Mouse (Mus musculus) cerebellum, adult 9-10 months (tissue): ENCODE measurements at regions not wholly inside any gene's neighbourhood (a gene's known extent, or its start where the extent isn't known, plus 50 kb on each side); places are given as distances from the start of the nearest gene placed in this dataset.

ENCODE experiments used
- DNase-seq: peaks from one replicate; pipeline ENCODE4 v3.0.0; 2022

DNA sequence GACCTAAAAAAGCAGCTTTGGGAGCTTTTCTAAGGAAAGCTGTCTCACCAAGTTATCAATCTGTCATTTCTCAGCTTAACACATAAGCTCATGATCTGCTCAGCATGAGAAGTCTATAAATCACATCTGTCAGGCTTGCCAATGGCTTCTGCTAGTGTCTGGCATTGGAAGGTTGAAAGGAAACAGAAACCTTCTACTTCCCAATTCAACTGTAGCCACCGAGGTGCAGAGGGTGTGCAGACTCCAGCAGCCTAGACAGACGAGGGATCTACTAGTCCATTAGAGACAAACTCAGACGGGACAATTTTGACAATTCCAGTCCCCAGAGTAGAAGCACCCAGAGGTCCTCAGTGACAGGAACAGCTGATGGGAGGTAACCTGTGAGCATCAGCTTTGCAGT is 103.0 kb downstream of the Nab1 start:
- no peak for DNase-seq

DNA sequence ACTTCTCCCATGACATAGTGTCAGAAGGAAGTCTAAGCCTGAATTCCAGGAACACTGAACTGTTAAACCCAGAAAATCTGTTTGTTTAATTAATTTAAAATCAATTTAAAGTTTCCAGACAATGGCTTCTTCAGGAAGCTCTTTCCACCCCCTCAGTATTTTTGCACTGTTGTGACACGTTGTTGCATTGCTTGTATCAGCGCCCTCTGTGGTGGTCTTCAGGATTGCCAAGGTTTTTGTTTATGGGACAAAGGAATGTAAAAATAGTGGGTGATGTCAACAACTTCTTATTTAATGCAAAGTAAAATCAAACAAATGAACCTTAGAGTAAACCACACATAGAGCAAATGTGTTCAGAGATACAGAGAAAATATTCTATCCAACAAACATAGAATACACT is 107.5 kb downstream of the Nab1 start:
- no peak for DNase-seq

DNA sequence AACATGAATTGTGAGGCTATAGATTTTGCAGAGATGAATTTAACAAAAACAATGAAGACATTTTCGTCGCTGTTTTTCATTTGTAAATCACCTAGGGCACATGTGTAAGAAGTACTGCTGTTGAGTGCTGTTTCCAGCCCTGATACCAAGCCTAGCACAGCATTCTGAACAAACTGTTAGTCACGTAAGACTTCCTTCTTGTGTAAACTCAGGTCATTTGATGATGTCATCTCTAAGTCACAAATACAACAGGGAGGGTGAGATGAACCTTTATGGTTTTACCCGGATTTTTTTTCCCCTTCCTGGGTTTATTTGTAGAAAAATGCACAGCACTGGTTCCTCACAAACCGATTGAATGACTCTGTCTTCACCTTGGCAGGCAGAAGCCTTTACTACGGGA is 111.6 kb downstream of the Nab1 start:
- no peak for DNase-seq

DNA sequence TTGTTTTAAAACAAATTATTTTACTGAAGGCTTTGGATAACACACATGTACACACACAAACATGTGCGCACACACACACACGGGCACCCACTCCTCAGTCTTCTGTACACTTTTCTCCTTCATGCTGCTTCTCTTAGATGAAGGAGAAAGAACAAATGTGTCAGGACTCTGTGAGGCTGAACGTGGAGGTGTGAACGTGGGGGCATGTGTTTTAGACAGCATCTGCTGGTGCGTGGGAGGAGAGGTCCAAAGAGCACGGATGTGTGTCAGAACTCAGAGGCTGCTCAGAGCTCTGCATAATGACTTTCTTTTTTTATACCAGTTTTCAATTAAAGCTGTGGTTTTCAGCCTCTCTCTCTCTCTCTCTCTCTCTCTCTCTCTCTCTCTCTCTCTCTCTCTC is 112.4 kb downstream of the Nab1 start:
- no peak for DNase-seq

GRCm38 (mm10) chr1:52387062-52387461 is 113.4 kb downstream of the Nab1 start:
- DNase-seq: no peak

- no peak for DNase-seq
Observed at GRCm38 (mm10) chr1:52375320-52375719, 125.2 kb downstream of the Nab1 start.

DNA sequence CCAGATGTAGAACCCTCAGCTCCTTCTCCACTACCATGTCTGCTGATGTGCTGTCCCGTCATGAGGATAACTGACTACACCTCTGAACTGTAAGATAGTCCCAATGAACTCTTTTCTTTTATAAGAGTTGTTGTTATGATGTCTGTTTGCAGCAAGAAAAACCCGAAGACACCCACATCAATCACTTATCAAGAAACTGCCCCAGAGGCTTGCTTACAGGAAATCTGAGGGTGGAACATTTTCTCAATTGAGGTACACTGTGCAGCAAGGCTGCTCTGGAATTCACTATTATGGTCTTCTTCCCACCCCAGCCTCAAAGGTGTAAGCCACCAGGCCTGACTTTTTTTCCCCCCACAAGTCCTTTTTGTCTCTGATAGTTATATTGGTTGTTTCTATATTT is 125.8 kb downstream of the Nab1 start:
- DNase-seq: no peak

DNA sequence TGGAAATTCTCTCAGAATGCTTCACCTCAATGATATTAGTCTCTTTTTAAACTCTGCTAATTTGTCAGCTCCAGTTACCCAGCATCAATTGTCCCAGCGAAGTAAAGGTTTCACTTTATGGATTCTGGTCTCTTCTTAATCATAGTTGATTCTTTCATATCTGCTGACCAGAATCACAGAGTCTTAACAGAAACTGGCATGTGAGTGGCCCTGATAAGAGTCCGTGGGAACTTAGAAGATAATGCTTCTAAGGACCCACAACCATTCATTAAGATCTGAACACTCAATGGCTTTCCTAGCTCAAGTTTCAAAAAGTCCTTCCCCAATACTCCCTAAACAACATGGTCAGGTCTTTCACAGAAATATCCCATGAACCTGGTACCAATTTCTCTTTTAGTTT is 126.7 kb downstream of the Nab1 start:
- DNase-seq: no peak

DNA sequence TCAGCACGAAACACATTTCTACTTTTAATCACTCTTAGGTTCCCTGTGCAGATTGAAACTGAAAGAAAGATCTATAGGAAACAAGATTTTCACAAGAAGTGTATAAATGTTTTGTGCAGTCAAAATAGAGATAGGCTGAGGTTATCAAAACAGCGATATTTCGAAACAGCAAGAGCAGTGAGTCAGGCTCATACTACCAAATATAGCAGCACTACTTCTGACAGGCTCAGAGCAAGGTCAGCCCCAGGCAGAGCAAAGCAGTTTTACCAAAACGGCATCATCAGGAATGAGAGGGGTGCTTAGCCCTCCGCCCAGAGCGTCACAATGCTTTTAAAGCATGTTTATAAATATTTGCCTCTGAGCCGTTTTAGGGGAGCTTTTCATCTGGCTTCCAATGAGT is 133.4 kb upstream of the Gls start:
- DNase-seq: no peak

DNA sequence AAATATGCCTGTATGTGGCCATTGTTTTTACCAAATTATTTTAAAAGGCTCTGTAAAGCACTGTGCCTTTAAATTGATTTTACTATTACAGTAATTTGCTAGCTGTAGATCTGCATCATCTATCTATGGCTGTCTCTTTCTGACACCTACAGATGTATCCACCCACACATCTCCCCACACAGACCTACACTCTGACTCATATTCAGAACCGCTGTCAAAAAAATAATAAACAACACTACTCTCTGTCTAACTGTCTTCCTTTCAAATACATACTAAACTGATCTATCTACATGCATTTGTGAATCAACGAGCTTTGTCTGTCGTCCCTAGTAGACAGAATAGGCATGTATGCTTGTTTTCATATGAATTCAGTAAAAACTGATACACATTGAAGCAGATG is 130.6 kb upstream of the Gls start:
- no peak for DNase-seq

- DNase-seq: no peak
Observed at GRCm38 (mm10) chr1:52362976-52363375, 129.9 kb upstream of the Gls start.

GRCm38 (mm10) chr1:52354041-52354582 is 121.1 kb upstream of the Gls start:
- peak; percentile 22 for DNase-seq

- no peak for DNase-seq
Observed at GRCm38 (mm10) chr1:52342127-52342526, 109.1 kb upstream of the Gls start.

GRCm38 (mm10) chr1:52338704-52339103 is 105.7 kb upstream of the Gls start:
- no peak for DNase-seq

GRCm38 (mm10) chr1:52338243-52338642 is 105.2 kb upstream of the Gls start:
- DNase-seq: no peak

DNA sequence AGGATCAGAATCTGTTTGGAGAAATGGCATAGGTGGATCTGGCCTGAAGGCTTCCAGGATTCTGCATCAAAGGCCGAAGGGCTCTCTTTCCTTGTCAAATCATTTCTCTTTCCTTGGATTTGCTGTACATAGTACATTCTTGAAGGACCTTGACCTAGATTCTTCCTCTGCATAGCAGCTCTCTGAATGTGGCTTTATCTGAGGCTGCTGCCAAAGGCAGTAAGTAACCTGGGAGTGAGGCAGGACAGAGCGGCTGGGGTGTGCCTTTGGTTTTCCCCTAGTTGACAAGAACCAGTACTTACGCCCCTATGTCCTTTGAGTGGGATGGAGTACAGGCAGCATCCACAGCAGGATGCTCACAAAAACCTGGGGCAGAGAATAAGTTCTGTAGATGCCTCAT is 103.7 kb upstream of the Gls start:
- peak; percentile 5 for DNase-seq

DNA sequence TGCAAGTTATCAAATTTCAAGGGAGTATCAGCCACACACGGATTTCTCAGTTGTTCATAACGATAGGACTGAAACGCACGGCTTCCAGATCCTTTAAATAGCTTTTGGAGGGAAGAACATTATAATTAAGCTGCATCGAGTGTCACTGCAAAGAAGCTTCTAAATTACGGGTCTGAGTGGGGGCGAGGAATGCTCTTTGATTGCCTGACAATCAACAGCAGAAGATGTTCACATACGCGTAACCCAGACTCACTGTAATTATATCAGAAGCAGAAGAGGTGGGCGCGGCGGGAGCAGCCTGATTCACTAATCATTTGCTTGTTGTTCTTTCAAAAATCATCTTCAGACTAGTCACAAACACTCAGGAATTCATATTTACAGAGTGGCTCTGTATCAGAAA is 99.0 kb upstream of the Gls start:
- no peak for DNase-seq

GRCm38 (mm10) chr1:52331442-52331841 is 98.4 kb upstream of the Gls start:
- DNase-seq: no peak

DNA sequence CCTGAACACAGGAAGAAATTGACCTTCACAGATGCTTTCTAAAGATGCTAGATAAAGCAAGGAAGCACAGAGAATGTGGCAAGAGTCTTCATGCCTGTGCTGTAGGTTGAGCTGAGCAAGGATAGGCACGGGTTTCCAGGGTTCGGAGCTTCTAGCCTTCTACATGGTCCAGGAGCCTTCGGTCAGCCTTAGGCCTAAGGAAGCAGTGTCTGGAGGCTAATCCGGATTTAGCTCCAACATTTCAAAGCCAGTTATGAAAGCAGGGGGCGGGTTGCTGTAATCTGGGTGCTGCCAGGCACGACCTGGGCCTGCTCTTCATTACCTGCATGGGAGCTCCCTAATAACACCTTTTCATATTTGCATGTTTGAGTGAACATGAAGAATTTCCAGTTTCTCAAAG is 97.5 kb upstream of the Gls start:
- DNase-seq: no peak

DNA sequence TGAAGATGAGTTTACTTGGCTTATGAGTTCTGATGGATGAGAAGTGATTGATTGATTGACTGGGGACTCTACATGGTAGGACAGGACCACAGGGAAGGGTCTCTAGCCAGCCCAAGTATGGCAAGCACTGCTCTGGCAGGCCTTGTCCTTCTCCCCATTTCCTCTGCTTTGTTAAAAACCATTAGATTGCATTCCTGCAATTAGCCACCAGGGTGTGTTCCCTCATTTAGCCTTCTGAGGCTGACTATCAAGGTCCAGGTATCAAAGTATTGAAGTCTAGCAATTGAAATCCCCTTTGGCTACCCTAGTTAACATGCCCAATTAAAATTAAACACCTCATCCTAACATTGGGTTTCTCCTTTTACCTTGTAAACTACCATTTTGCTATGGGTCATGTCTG is 95.5 kb upstream of the Gls start:
- no peak for DNase-seq

DNA sequence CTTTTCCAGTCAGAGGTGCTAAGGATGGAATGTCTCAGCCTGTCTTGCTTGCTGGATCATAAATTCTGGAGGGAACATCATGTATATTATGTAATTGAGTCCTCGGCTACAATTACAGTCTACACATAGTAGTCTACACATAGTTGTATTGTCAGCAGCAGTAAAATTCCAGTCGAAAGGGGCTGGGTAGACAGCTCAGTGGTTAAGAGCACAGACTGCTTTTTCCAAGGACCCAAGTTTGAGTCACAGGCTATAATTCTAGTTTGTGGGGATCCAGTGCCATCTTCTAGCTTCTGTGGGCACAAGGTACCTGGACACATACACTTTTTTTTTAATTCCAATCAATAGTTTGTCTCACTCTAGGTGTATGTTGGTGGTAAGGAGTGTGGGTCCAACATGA is 91.3 kb upstream of the Gls start:
- DNase-seq: no peak

DNA sequence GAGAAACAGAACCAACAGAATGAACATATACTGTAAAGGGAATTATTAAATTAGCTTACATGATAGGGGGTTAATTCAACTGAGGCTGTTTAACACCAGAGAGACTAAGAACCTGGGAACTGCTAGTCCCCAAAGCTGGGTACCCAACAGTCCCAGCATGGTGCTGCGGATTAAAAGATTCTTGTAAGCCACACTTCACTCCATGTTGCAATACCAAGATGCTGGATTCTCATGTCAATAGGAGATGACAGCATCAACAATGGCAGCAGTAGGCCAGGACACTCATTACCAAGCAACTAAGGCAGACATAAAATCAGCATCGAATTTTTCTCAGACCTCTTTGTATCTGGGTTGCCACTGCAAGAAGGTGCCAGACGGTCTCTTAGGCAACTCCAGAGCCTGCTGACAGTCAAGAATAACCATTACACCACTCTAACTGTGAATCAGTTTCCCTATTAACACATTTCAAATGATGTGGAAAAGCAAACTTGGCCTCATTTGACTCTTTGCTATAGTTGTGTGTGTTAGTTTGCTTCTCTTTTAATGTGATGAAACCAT is 79.1 kb upstream of the Gls start:
- no peak for DNase-seq

DNA sequence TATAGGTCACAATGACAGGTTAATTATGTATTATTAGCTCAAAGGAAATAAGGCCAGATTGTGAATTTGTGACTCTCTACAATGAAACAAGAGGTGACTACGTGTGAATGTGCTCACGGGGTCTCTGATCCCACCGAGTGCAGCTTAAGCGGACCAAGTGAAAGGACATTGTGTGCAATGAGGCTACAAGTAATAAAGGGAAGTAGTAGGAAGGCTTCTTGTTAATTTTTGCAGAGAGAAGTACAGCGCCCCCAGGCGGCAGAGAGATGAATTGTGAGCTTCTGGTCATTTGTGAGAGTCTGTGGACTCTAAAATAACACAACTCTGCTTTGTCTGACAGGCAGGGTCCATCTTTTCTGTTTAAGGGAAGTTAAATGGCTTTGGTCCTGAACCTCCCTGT is 73.9 kb upstream of the Gls start:
- DNase-seq: peak; percentile 54

DNA sequence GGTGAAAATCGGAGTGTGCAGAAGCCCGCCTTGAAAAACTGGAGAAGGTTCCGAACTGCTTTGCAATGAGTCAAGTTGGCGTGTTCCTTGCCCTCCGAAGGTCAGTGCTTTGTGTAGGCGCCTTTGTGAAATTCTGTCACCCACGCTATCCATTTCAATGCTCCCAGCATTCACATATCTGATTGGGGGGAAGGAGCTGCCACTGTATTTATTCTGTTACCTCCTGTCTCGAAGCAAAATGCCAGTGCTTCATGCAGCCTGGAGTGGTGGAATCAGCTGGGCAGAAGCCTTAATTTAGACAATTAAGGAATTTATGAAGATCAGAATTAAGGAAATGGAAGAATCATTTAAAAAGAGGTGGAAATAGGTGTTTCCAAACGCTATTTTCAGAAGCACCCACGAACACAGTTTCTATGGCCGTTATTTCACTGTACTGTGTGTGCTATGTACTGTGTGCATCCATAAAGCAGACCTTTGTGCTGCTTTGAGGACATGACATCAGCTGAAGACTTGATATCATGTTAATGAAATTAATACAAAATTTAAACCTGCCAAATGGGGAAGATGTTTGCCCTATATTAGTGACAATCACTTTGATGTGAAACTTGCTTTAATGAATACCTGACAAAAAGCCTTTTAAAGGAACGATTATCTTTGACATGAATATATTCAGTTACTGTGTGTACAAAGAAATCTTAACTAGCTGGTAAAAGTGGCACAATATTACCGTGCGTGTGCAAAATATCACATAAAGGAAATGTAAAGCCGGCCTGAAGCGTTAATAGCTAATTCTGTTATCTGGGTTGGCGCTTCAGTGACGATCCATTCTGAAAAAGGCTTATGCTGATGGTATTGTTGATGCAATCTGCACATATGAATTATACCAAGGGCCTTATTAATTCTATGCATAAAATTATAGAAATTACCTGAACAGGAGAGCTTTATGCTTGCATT is 72.9 kb upstream of the Gls start:
- no peak for DNase-seq
